Mouse (Mus musculus) myocyte (in vitro differentiated cells): ENCODE data around the gene Fggy. TPM values are rescaled to one million over a fixed set of nuclear protein-coding genes. Genes with fewer than 3 reads are reported as not detected.

Source experiments
- H3K27me3 ChIP-seq: one replicate; pipeline ENCODE4 v1.6.1; 2011; ENCODE audit not compliant: control insufficient read depth, insufficient read depth, insufficient read length
- H3K36me3 ChIP-seq: one replicate; pipeline ENCODE4 v1.6.1; 2011; ENCODE audit not compliant: control insufficient read depth, insufficient read depth
- H3K4me2 ChIP-seq: one replicate; pipeline ENCODE4 v1.6.1; 2011; ENCODE audit warnings: low read depth, control low read depth
- H3K4me3 ChIP-seq: one replicate; pipeline ENCODE4 v1.5.1; 2011; ENCODE audit warnings: mild to moderate bottlenecking, control low read depth, moderate library complexity
- H3K79me2 ChIP-seq: one replicate; pipeline ENCODE4 v1.6.1; 2011; ENCODE audit not compliant: control insufficient read depth, insufficient read depth
- H3ac ChIP-seq: one replicate; pipeline ENCODE4 v1.6.1; 2011; ENCODE audit not compliant: control insufficient read depth, insufficient read length
- CEBPB ChIP-seq: IDR thresholded peaks from 2 replicates; pipeline ENCODE4 v1.6.1; 2011; ENCODE audit warnings: mild to moderate bottlenecking, moderate library complexity; ENCODE audit not compliant: poor library complexity, insufficient read depth, severe bottlenecking
- E2F4 ChIP-seq: IDR thresholded peaks from one replicate; pipeline ENCODE4 v1.6.1; 2011; ENCODE audit warnings: mild to moderate bottlenecking, control low read depth, moderate library complexity; ENCODE audit not compliant: insufficient read depth
- MAX ChIP-seq: IDR thresholded peaks from one replicate; pipeline ENCODE4 v1.6.1; 2011; ENCODE audit warnings: low read depth, mild to moderate bottlenecking, control low read depth
- MYOD1 ChIP-seq, 3 experiments: IDR thresholded peaks; one replicate each; pipeline ENCODE4 v1.6.1; 2011; ENCODE audit warnings: control low read depth in 2 of 3, low read depth in 2 of 3, mild to moderate bottlenecking in 2 of 3, moderate library complexity in 1 of 3; ENCODE audit not compliant: insufficient read length in 2 of 3, control insufficient read depth in 1 of 3
- MYOG ChIP-seq, 3 experiments: IDR thresholded peaks; one replicate each; pipeline ENCODE4 v1.6.1; 2011; ENCODE audit warnings: control low read depth in 2 of 3, low read depth in 2 of 3, mild to moderate bottlenecking in 2 of 3; ENCODE audit not compliant: insufficient read length in 2 of 3, control insufficient read depth in 1 of 3, insufficient read depth in 1 of 3
- POLR2A ChIP-seq: IDR thresholded peaks from one replicate; pipeline ENCODE4 v1.6.1; 2011; ENCODE audit warnings: low read depth, mild to moderate bottlenecking, control low read depth, moderate library complexity; ENCODE audit not compliant: insufficient read length
- POLR2AphosphoS2 ChIP-seq: IDR thresholded peaks from one replicate; pipeline ENCODE4 v1.6.1; 2011; ENCODE audit warnings: low read depth, control low read depth; ENCODE audit not compliant: insufficient read length
- REST ChIP-seq: IDR thresholded peaks from one replicate; pipeline ENCODE4 v1.6.1; 2011; ENCODE audit warnings: mild to moderate bottlenecking, control low read depth, moderate library complexity; ENCODE audit not compliant: insufficient read depth, insufficient read length
- SRF ChIP-seq: IDR thresholded peaks from one replicate; pipeline ENCODE4 v1.6.1; 2011; ENCODE audit warnings: low read depth; ENCODE audit not compliant: control insufficient read depth, insufficient read length
- TCF12 ChIP-seq: IDR thresholded peaks from one replicate; pipeline ENCODE4 v1.6.1; 2011; ENCODE audit warnings: mild to moderate bottlenecking, control low read depth; ENCODE audit not compliant: poor library complexity, insufficient read depth, severe bottlenecking
- TCF3 ChIP-seq: IDR thresholded peaks from one replicate; pipeline ENCODE4 v1.6.1; 2011; ENCODE audit warnings: low read depth, control low read depth; ENCODE audit not compliant: insufficient read length
- USF1 ChIP-seq: IDR thresholded peaks from one replicate; pipeline ENCODE4 v1.6.1; 2011; ENCODE audit warnings: low read depth, mild to moderate bottlenecking, control low read depth, moderate library complexity
- polyA plus RNA-seq: library from polyadenylated mRNA; unstranded; fragments of >200 nt; fragmentation: generic; extraction: Trizol; gene quantifications from one replicate; pipeline ENCODE4 v1.2.1, GENCODE M21; 2012; ENCODE audit warnings: missing spikeins

The Fggy gene
- polyA plus RNA-seq, 1 experiment, result 12.7 TPM

DNA sequence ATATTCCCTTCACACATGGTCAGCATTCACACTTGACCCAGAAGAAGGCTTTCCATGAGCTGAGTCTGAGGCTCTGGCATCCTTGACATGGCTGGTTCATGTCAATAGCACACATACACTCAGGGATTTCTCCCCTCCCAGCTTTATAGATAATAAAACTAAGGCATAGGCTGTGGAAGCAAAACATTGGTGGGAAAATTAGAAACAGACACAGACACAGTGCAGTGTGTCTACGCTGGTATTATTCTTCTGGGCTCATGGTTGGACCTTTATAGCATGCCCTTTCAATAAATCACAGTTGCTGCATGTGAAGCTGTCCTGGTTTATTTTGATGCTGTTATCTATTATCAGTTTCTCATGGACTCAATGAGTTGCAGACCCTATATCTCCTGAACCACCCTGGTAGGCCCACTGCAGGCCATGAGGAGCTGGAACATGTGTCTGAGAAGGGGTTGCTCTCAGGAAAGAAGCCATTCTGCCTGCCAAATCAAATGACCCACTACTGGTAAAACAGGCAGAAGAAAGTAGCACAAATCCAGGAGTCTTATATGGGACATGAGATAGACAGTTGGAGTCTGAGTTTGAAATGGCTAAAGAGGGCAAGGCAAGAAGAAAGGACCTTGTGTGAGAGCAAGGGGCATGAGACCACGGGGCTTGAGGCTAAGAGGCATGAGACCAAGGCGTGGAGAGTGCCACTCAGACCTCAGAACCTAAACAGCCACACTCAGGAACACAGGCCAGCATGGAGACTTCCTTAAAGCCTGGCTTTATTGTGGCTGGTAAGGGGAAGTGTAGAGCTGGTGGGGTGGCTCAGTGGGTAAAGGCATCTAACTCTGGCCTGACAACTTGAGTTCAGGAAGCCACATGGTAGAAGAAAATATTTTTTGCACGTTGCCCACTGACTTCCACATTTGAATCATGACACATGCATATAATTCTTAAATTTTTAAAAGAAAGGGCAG lies 327.2 kb downstream of the Fggy start:
- no peaks in the 10 kb centered on the region for H3K36me3 ChIP-seq
- H3K79me2 ChIP-seq, result no peaks in the 10 kb centered on the region
- no peak overlapping the region for H3K4me3 ChIP-seq
- no peak overlapping the region for H3K4me2 ChIP-seq
- TF ChIP-seq MYOG (IDR thresholded peaks at IDR 0.05; ENCODE audit: control insufficient read depth in 1 of 3, insufficient read depth in 1 of 3, insufficient read length in 2 of 3, low read depth in 2 of 3) (no peak), CEBPB (no peak), TCF3 (no peak), SRF (no peak), MAX (no peak), POLR2A (no peak), USF1 (no peak), REST (no peak), TCF12 (no peak), E2F4 (no peak), POLR2AphosphoS2 (no peak), MYOD1 (IDR thresholded peaks at IDR 0.05; ENCODE audit: control insufficient read depth in 1 of 3, insufficient read length in 2 of 3, low read depth in 2 of 3) (no peak)
- H3ac ChIP-seq, result no peak overlapping the region
- no peaks in the 10 kb centered on the region for H3K27me3 ChIP-seq

- Histone ChIP-seq H3K27me3 (no peaks in the 10 kb centered on the region), H3K36me3 (no peaks in the 10 kb centered on the region), H3ac (no peak overlapping the region), H3K4me2 (no peak overlapping the region), H3K79me2 (no peaks in the 10 kb centered on the region), H3K4me3 (no peak overlapping the region)
- TF ChIP-seq E2F4, result no peak
These were observed 338.0 kb downstream of the Fggy start for GRCm38 (mm10) chr4:95895199-95895754.

- Histone ChIP-seq H3K4me2 (no peak overlapping the region), H3K36me3 (no peaks in the 10 kb centered on the region), H3K27me3 (no peaks in the 10 kb centered on the region), H3K79me2 (no peaks in the 10 kb centered on the region), H3K4me3 (no peak overlapping the region), H3ac (no peak overlapping the region)
- TF ChIP-seq TCF12 (no peak), E2F4 (no peak)
These were observed 339.3 kb downstream of the Fggy start for GRCm38 (mm10) chr4:95896571-95896970.

- TF ChIP-seq MYOG (IDR thresholded peaks at IDR 0.05; ENCODE audit: control insufficient read depth in 1 of 3, insufficient read depth in 1 of 3, insufficient read length in 2 of 3, low read depth in 2 of 3), result peak; percentile 51 to 82 (median 78)
- no peak for TF ChIP-seq USF1
- TF ChIP-seq TCF12, result peak; percentile 55
- peak; percentile 10 for TF ChIP-seq TCF3
- peak; percentile 72 to 91 (median 85) for TF ChIP-seq MYOD1 (IDR thresholded peaks at IDR 0.05; ENCODE audit: control insufficient read depth in 1 of 3, insufficient read length in 2 of 3, low read depth in 2 of 3)
- TF ChIP-seq CEBPB, result no peak
- Histone ChIP-seq H3K27me3 (no peaks in the 10 kb centered on the region), H3ac (no peak overlapping the region), H3K79me2 (no peaks in the 10 kb centered on the region), H3K4me3 (no peak overlapping the region), H3K4me2 (no peak overlapping the region), H3K36me3 (no peaks in the 10 kb centered on the region)
These were observed 340.0 kb downstream of the Fggy start for GRCm38 (mm10) chr4:95897236-95897874.

DNA sequence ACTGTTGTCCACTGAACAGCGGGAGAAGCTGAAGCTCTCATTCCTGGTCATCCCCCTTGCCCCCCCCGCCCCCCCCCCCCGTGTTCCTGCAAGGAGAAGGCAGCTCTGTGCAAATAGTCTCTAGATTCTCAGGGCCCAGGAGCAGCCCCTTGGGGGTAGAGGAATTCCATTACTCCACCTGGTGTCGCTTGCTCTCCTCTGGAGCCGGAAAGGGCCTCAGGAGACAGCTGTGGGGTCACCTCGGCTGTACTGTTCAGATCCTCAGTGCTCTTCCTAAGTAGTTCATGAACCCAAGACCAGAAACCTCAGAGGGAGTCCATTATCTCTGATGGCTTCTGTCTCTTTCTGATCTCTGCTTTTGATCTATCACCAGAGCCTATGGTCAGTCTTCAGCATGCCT lies 341.4 kb downstream of the Fggy start:
- TF ChIP-seq REST (no peak), MYOD1 (IDR thresholded peaks at IDR 0.05; ENCODE audit: control insufficient read depth in 1 of 3, insufficient read length in 2 of 3, low read depth in 2 of 3) (no peak), MYOG (IDR thresholded peaks at IDR 0.05; ENCODE audit: control insufficient read depth in 1 of 3, insufficient read depth in 1 of 3, insufficient read length in 2 of 3, low read depth in 2 of 3) (no peak), TCF3 (no peak), SRF (no peak), E2F4 (no peak), TCF12 (no peak), USF1 (no peak), POLR2AphosphoS2 (no peak), MAX (no peak), POLR2A (no peak), CEBPB (no peak)
- H3ac ChIP-seq, result no peak overlapping the region
- H3K79me2 ChIP-seq, result no peaks in the 10 kb centered on the region
- H3K27me3 ChIP-seq, result no peaks in the 10 kb centered on the region
- no peaks in the 10 kb centered on the region for H3K36me3 ChIP-seq
- H3K4me2 ChIP-seq, result no peak overlapping the region
- H3K4me3 ChIP-seq, result no peak overlapping the region
